In the genomic region with DNA sequence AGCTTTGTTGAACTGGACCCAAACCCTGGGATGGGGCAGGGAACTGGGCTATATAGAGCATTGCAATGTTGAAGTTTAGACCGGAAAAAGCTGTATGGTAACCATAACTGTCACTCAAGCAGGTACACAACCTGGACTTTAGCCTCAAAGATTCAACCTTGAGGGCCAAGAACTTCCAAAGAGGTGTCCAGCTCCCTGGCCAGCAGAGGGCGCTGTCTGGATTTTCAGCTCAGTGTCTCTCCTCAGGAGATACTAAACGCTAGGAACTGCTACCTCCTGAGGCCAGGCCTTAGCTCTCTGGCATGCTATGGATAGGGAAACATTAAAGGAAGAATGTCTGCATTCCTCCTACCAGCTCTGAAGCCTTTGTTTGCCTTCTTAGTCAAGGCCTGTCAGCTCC, we compare ENCODE assay signal across 10 mouse cellular contexts.
DNase-seq lines count a peak whose midpoint lies in the region; ATAC-seq and TF ChIP-seq lines count a peak whose summit lies in the region.
"Had no signal": no experiment of that assay in that cellular context is flagged by ENCODE, and none has a peak within 500 bp of the region (broad histone marks: within the 10 kb centered on the region; RNA-seq: fewer than 3 reads in every experiment).

No protein-coding gene starts in this region.

- H3K9me3 ChIP-seq in kidney, embryonic 16.5 days (ENCODE audit: low read length) = no peaks in the 10 kb centered on the region
- H3K9me3 ChIP-seq in CH12.LX (replicated peaks; ENCODE audit: low read length) = no peaks in the 10 kb centered on the region
- no peaks in the 10 kb centered on the region for H3K9me3 ChIP-seq in hindbrain, embryonic 11.5 days (ENCODE audit: control insufficient read depth, low read length)
- H3K9me3 ChIP-seq: limb, embryonic 12.5 days had no signal

- TF ChIP-seq POLR2A in CH12.LX (IDR thresholded peaks at IDR 0.05; ENCODE audit: low read depth, low read length) = no peak
- no peak for TF ChIP-seq POLR2A in spleen, adult 2 months (IDR thresholded peaks at IDR 0.05; ENCODE audit: low read depth, low read length)

- TF ChIP-seq EP300 in CH12.LX (IDR thresholded peaks at IDR 0.05; ENCODE audit: low read length) = no peak

- TF ChIP-seq CTCF in CH12.LX (conservative IDR thresholded peaks at IDR 0.05 in 1 of 2, IDR thresholded peaks at IDR 0.05 in 1 of 2; ENCODE audit: low read depth in 2 of 2, low read length in 2 of 2) = peak; percentile 85 to 87
- peak; percentile 42; the same call in 1 of the 2 replicates for TF ChIP-seq CTCF in spleen, adult 2 months (IDR thresholded peaks at IDR 0.05; ENCODE audit: extremely low read depth, insufficient read depth, insufficient read length, insufficient replicate concordance)

- no peaks in the 10 kb centered on the region for H3K36me3 ChIP-seq in kidney, embryonic 16.5 days (ENCODE audit: insufficient read depth, low read length)
- no peaks in the 10 kb centered on the region for H3K36me3 ChIP-seq in CH12.LX (replicated peaks in 1 of 2; ENCODE audit: control insufficient read depth in 1 of 2, insufficient read depth in 1 of 2, low read length in 1 of 2)
- no peaks in the 10 kb centered on the region for H3K36me3 ChIP-seq in spleen, adult 2 months (ENCODE audit: control insufficient read depth, insufficient read depth, low read length)
- no peaks in the 10 kb centered on the region for H3K36me3 ChIP-seq in hindbrain, embryonic 11.5 days (ENCODE audit: control insufficient read depth, insufficient read depth, low read length)
- H3K36me3 ChIP-seq: limb, embryonic 12.5 days had no signal

- dilution Hi-C loops in CH12.LX (cut with MboI; ENCODE audit: extremely low pct_ligation_motif_present, extremely low pct_unique_long_range_greater_than_20kb, low sequenced_read_pairs) = no loop called here

- no peak overlapping the region for H3K4me3 ChIP-seq in kidney, embryonic 16.5 days (ENCODE audit: low read length)
- no peak overlapping the region for H3K4me3 ChIP-seq in CH12.LX (replicated peaks in 1 of 3; ENCODE audit: low read depth in 2 of 3, low read length in 2 of 3, poor library complexity in 1 of 3)
- no peak overlapping the region for H3K4me3 ChIP-seq in spleen, adult 2 months (ENCODE audit: extremely low read depth, insufficient read depth, insufficient read length)
- H3K4me3 ChIP-seq in hindbrain, embryonic 11.5 days (ENCODE audit: low read depth, low read length) = no peak overlapping the region
- H3K4me3 ChIP-seq: erythroblast, embryonic 14.5 days; limb, embryonic 12.5 days had no signal

- no peak for ATAC-seq in kidney, embryonic 16.5 days (ENCODE audit: low FRiP score, low TSS enrichment)
- no peak for ATAC-seq in hindbrain, embryonic 11.5 days (ENCODE audit: low FRiP score)

- no peak overlapping the region for H3K9ac ChIP-seq in kidney, embryonic 16.5 days (replicated peaks; ENCODE audit: low read length)
- no peak overlapping the region for H3K9ac ChIP-seq in CH12.LX (ENCODE audit: insufficient read depth, low read depth)
- H3K9ac ChIP-seq in hindbrain, embryonic 11.5 days (ENCODE audit: low read depth, low read length) = no peak overlapping the region
- H3K9ac ChIP-seq: limb, embryonic 12.5 days had no signal

- peak; percentile 78 for TF ChIP-seq RAD21 in CH12.LX (IDR thresholded peaks at IDR 0.05; ENCODE audit: low read depth, low read length)

- DNase-seq in kidney, adult 18-20 months = peak; percentile 46
- DNase-seq in CH12.LX (ENCODE audit: extremely low read depth) (peak; percentile 71), ZHBTc4 (ENCODE audit: low read depth, low spot score) (peak; percentile 67)
- peak; percentile 62 for DNase-seq in induced T-regulatory cell, adult 2 months (ENCODE audit: low read depth)
- peak in 1 of 2 experiments; percentile 8 for DNase-seq in spleen, adult 2 months (ENCODE audit: low read depth in 1 of 2, low spot score in 2 of 2)
- no peak for DNase-seq in hindbrain, embryonic 11.5 days (ENCODE audit: low spot score)
- no peak for DNase-seq in left cerebral cortex, postnatal 25 days (ENCODE audit: low spot score in 2 of 2)

- H3K4me1 ChIP-seq in kidney, embryonic 16.5 days (ENCODE audit: insufficient read depth, low read length) = peaks cover 34% of the 10 kb centered on the region
- peaks cover 6 to 31% of the 10 kb centered on the region in 2 experiments for H3K4me1 ChIP-seq in CH12.LX (ENCODE audit: control insufficient read depth in 1 of 2, insufficient read depth in 2 of 2)
- H3K4me1 ChIP-seq in spleen, adult 2 months (ENCODE audit: control insufficient read depth, insufficient read depth, insufficient read length) = no peaks in the 10 kb centered on the region
- H3K4me1 ChIP-seq in hindbrain, embryonic 11.5 days (replicated peaks; ENCODE audit: control insufficient read depth, insufficient read depth, low read length) = no peaks in the 10 kb centered on the region; the same call in 1 of the 2 replicates

- no peaks in the 10 kb centered on the region for H3K79me2 ChIP-seq in CH12.LX (replicated peaks; ENCODE audit: control insufficient read depth, extremely low read depth, insufficient read depth, poor library complexity, severe bottlenecking)

- intact Hi-C loops in left cerebral cortex, postnatal 25 days (cut with DNase I) = loop anchor here (5.0 kb wide), 1 partner anchor 185 kb away; no protein-coding TSS in a partner anchor

- H3K4me2 ChIP-seq in kidney, embryonic 16.5 days (replicated peaks; ENCODE audit: low read depth, low read length) = no peak overlapping the region
- H3K4me2 ChIP-seq in CH12.LX (ENCODE audit: insufficient read depth, low read depth, poor library complexity, severe bottlenecking) = no peak overlapping the region
- H3K4me2 ChIP-seq in hindbrain, embryonic 11.5 days (replicated peaks; ENCODE audit: low read depth, low read length) = no peak overlapping the region
- H3K4me2 ChIP-seq: limb, embryonic 12.5 days had no signal

- H3K27ac ChIP-seq in kidney, embryonic 16.5 days (ENCODE audit: low read length) = no peak overlapping the region
- H3K27ac ChIP-seq in CH12.LX (ENCODE audit: insufficient read depth, low read depth) = peak overlapping the region; percentile 1; the same call in 1 of the 2 replicates
- H3K27ac ChIP-seq in spleen, adult 2 months (ENCODE audit: insufficient read depth, low read length) = no peak overlapping the region
- H3K27ac ChIP-seq in hindbrain, embryonic 11.5 days (ENCODE audit: low read depth, low read length) = no peak overlapping the region

- WGBS in kidney, embryonic 16.5 days = 61% methylated on average over 3 of the region's 3 CpGs
- 69% methylated on average over 3 of the region's 3 CpGs for WGBS in spleen, adult 2 months
- 48% methylated on average over 3 of the region's 3 CpGs for WGBS in hindbrain, embryonic 11.5 days

- in situ Hi-C loops in CH12.LX (cut with MboI; ENCODE audit: low pct_ligation_motif_present, low pct_unique_long_range_greater_than_20kb, low sequenced_read_pairs) = loop anchor here (25.0 kb wide), 1 partner anchor 560 kb away; no protein-coding TSS in a partner anchor

- H3K27me3 ChIP-seq in kidney, embryonic 16.5 days (ENCODE audit: insufficient read depth, low read length) = peaks cover 28% of the 10 kb centered on the region
- H3K27me3 ChIP-seq in CH12.LX (replicated peaks) = no peaks in the 10 kb centered on the region
- no peaks in the 10 kb centered on the region for H3K27me3 ChIP-seq in spleen, adult 2 months (ENCODE audit: control insufficient read depth, insufficient read depth, low read length)
- H3K27me3 ChIP-seq in hindbrain, embryonic 11.5 days (ENCODE audit: control insufficient read depth, insufficient read depth, low read length) = no peaks in the 10 kb centered on the region; the same call in 1 of the 2 replicates

TF ChIP-seq in CH12.LX, 34 proteins besides CTCF, POLR2A, EP300 and RAD21:
- peak; percentile 97 for TF ChIP-seq SMC3 (IDR thresholded peaks at IDR 0.05; ENCODE audit: low read depth, low read length)
- TF ChIP-seq ZC3H11A (IDR thresholded peaks at IDR 0.05; ENCODE audit: low read depth, low read length) = peak; percentile 40; the same call in 1 of the 2 replicates
- no peak for TF ChIP-seq IRF4 (IDR thresholded peaks at IDR 0.05; ENCODE audit: low read depth, low read length)

Comparison
In these comparisons a context has a peak if more than half of its experiments do, and no peak if none do; other contexts are left out.
1. DNase-seq: peak in kidney, adult 18-20 months (single experiment), CH12.LX (single experiment), ZHBTc4 (single experiment) and induced T-regulatory cell, adult 2 months (single experiment); none in hindbrain, embryonic 11.5 days (single experiment) and left cerebral cortex, postnatal 25 days (0 of 2).